Mouse (Mus musculus) urinary bladder, postnatal 14 days (tissue): ENCODE results near the gene Cpn2.
A peak's percentile ranks its signal among the peaks of the same experiment; 100 is the strongest.

Source experiments
- DNase-seq: peaks from one replicate; pipeline ENCODE4 v3.0.0; 2021; ENCODE audit warnings: low spot score

The Cpn2 gene

DNA sequence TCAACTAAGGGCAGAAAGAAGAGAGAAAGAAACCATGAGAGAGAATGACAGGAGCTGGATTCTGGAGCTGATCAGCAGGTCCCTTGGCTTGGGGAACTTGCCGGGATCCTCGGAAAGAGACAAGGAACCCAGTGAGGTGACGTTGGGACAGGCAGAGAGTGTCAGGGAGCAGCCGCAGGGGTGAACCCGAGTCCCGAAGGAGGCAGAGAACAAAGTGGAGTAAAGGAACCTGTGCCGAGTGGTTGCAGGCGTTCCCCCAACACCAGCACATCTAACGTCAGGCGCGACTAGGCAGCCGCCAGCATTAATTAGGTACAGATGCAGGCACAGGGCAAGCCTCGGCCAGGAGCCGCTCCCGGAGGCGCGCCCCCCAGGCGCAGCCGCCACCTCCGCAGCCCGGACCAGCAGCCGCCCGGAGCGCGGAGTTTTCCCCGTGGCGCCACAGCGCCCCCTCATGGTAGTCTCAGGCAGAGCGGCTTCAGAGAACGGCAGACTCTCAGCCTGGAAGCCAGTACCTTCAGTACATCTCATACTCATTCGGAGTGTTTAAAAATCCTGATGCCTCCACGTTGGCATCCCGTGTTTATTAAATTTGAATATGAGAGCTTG lies 31.1 kb downstream of the Cpn2 start:
- DNase-seq = peak; percentile 87

DNA sequence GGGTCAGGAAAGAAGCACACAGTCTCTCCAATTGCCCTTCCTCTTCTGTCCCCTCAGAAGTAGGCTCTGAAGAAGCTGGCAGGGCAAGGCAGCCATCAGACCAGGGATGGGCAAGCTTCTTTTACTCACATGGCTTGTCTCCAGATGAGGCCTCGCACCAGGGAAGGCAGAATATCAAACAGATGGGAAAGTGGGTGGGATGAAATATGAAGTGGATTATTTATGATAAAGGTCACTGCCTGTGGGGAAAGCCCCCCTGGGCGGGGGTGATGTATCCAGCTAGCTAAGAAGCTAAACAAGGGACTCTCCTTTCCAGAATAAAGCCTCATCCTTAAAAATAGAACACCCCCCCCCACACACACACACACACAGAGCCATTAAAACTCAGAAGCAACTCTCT lies 31.7 kb downstream of the Cpn2 start:
- DNase-seq = no peak

DNA sequence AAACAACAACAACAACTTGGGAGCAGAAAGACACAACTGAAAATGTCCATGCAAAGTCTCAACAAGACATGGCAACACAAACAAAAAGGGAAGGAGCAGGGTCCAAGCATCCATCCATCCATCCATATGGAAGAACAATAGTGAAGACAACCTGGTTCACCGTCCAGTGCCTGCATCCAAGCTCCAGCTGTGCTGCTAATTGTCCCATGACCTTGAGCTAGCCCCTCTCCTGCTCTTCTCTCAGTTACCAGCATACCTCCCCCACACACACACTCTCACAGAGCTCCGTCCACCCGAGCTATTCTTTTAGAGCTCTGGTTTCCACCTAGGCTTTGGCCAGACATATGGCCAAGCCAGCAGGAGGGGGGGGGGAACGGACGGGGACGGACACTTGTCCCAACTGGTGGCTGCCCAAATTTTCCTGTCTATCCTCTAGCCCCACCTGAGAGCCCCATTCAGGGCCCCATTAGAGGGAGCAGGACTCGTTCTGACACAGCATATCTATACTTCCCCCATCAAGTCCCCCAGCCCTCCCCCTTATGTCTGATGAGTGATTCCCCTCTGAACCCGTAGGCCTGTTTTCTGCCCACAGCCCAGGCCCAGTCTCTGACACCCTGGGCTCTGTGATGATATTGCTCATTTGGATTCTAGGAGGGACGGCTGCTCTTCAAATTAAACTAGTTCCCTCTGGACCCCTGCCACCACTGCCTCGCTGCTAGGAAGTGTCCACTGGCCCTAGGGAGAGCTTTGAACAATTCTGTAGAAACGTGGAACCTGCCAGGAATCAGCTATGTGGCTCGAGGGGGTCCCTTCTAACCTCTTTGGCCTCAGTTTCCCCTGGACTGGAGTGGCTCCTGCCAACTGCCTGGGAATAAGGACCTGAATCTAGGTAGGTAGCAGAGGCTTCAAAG lies 32.4 kb downstream of the Cpn2 start:
- no peak for DNase-seq

DNA sequence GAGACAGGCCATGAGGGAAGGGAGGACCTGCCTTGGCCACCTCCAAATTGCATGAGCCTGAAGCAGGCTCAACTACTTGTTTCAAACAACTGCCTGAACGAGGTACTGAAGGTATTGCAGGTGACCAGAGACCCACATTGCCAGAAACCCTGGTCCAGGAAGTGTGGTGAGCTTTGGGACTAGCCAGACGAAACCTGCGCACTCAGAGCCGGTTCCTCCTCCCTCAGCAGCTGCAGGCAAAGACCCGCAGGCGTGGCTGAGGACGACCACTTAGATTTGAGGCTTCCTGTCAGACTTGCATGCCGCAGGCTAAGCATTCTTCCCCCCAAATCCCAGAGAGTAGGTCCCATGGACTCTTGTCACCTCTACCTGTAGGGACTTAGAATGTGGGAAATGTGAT lies 33.2 kb downstream of the Cpn2 start:
- no peak for DNase-seq

DNA sequence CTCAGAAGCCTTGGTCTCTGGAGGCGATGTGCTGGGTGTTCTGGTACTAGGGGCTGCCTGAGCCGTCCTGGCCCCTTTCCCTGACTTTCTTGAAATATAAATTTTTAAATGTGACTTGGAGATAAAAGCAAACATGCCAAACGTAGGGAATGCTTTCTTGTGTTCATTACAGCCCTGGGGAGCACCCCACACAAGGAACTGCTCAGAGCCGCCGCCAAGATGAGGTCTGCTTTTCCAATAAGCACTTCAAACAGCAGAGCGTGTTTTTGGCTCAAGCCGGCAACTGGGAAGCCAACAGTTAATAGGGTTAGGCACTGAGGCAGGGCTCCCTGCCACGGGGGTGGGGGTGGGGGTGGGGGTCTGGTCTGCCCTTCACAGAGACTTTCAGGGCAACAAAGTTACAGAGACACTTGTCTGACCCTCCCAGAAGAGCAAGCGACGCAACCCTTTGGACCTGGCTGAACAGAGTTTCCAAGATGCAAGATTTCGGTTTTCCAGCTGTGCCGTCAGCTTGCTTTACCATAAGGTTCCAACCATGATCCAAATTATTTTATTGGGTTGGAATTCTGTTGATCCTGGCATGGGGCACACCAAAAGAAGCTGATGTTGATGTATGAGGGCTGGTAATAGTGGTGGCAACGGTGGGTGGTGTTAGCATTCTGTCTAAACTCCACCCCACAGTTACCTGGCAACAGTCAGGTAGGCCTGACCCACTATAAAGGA lies 35.3 kb downstream of the Cpn2 start:
- no peak for DNase-seq

DNA sequence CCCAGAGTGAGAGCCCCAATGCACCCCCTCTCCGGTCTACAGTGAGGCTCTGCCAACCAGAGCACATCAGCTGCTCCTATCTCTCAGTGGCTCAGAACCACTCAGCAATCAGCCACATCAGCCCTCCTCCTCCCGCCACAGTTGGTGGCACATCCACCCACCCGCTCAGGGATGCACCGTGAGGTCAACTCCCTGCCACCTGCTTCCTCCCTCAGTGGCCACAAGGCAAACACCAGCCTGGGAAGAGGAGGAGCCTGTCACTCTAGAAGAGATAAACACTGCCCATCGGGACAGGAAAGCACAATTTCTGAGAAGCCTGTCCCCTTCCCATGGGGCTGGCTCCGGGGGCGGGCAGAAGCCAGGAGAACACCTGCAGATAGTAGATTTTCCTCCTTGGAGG lies 39.9 kb downstream of the Cpn2 start:
- DNase-seq = no peak

DNA sequence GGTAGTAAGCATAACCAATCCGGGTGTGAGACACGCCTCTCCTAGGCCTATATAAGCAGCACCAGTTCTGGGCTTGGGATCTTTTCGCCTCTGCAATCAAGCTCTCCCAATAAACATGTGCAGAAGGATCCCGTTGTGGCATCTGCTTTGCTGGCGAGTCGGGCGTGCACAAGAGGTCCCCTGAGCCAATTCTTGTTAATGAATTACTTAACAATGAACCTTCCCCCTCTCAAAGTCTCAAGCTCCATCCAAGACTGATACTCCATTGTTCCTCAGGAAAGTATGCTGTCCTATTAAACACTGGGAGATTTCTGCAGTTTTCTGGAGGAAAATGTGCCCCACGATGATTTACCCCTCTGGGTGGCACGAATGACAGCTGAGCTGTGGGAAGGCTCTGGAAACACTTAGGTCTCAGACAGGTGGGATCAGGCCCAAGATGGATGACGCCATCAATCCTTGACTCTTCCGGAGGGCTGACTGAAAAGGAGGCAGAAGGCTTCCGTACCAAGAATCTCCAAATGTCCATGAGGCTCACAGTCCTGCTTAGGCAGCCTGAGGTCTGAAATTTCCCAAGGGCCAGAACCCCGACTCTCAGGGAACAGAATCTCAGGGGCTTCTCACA lies 46.0 kb downstream of the Cpn2 start:
- no peak for DNase-seq

DNA sequence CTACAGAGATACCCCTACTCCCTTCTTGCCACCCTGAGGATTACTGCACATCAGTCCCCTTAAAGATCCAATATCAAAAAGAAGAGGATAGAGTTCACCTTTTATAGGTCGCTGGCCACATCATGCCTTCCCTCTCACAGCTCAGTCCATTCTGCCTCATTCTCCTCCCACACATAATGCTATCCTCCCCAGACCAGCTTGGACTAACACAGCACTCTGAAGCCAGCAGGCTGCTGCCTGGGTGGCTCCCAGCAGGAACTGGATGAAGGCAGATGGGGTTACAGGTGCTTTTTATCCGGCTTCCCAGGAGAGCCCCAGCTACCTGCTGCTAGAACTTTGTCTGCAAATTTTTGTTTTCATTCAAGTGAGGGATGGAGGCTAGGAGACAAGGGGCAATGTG lies 51.5 kb downstream of the Cpn2 start:
- DNase-seq = no peak

DNA sequence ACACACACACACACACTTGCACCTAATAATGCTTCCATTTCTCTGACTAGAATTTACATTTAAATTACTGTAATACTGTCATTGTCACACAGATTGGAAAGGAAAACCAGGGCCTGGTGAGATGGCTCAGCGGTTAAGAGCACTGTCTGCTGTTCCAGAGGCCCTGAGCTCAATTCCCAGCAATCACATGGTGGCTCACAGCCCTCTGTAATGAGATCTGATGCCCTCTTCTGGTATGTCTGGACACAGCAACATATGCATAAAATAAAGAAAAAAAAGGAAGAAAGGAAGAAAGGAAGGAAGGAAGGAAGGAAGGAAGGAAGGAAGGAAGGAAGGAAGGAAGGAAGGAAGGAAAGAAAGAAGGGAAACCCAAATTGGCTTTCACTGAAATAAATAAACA lies 53.7 kb downstream of the Cpn2 start:
- DNase-seq = no peak

DNA sequence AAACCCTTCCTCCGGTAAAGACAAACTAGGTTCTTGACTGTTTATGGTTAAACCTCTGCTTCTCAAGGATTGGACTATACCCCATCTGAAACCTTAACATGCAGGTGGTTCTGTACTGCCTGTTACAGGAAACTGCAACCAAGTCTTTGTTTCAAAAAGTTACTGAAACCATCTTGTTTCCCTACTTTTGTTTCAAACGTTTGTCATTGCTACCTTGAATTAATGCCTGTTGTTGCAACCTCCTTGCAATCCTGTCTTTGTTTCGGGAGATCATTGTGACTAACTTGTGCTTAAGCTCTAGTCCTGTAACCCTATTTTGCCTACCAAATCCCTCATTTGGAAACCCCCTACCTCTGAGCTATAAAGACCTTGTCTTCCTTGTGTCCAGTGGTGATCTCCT lies 55.3 kb downstream of the Cpn2 start:
- no peak for DNase-seq

DNA sequence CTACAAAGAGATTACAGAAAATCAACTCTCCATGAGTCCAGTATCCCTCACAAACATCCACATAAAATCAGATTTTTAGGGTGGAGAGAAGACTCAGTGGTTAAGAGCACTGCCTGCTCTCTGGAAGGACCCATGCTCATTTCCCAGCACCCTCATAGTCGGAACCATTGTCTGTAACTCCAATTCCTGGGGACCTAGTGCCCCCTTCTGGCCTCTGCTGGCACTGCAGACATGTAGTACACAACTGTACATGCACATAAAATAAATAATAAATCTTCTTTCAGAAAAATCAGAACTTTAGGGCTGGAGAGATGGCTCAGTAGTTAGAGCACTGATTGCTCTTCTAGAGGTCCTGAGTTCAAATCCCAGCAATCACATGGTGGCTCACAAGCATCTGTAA lies 58.0 kb downstream of the Cpn2 start:
- no peak for DNase-seq

DNA sequence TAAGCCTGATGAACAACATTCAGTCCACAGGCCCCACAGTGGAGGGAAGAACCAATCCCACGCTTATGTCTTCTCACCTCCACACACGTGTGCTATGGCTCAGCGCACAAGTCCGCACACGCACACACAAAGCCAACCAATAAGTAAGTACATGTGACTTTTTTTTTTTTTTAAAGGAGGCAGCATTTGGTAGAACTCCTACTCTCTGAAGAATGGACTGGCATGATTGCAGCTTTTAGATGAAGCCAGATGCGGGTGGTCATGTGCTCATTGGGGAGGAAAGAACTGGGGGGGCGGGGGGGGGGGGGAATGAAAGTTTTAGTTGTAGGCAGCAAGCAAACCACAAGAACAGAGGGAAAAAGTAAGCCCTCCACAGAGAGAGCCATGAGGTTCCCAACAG lies 59.3 kb downstream of the Cpn2 start:
- DNase-seq = no peak

DNA sequence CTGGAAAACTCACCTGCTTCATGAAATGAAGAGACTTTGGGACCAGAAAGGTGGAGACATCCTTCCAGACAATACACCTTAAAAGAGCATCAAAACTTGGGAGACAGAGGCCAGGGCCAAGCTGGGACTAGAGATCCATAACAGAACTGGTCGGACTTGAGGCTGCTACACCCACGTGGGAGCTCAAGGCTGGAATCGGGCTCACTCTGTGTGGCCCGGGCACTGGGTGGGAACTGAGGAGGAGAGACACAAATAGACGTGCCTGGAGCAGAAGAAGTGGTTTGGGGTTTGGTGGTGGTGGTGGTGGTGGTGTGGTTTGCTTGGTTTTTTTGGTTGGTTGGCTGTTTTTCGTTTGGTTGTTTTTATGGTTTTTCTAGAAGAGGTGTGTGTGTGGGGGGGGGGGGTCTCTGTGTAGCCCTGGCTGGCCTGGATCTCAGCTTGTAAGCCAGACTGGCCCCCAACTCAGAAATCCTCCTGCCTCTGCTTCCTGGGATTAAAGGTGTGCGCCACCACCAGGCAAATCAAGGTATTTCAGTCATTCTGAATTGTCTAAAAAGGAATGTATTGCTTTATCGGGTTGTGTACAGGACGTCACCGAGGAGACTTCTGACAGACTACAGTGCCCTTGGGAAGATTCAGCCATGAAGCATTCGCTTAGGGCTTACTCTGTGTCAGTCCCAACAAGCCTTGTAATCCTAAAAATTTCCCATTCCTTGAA lies 60.0 kb downstream of the Cpn2 start:
- DNase-seq = no peak
